Mouse (Mus musculus) G1E (cell line): ENCODE measurements around the gene Rragd. TPM values are rescaled to one million over a fixed set of nuclear protein-coding genes. Genes with fewer than 3 reads are reported as not detected.

Experiments
- ATAC-seq: 2 replicates; pipeline ENCODE4 v1.8.0; 2016; ENCODE audit warnings: mild to moderate bottlenecking; ENCODE audit not compliant: insufficient number of reproducible peaks, poor library complexity, low FRiP score, severe bottlenecking; ENCODE audit errors: extremely low read depth
- DNase-seq: peaks from one replicate; pipeline ENCODE4 v3.0.0; 2012; ENCODE audit warnings: low spot score
- H3K27me3 ChIP-seq: 2 replicates; pipeline ENCODE4 v1.6.1; 2012; ENCODE audit warnings: mild to moderate bottlenecking, low read length, inconsistent platforms; ENCODE audit not compliant: insufficient read depth
- H3K36me3 ChIP-seq: replicated peaks from 2 replicates; pipeline ENCODE3; 2012; ENCODE audit warnings: mild to moderate bottlenecking, inconsistent platforms
- H3K4me1 ChIP-seq: 2 replicates; pipeline ENCODE4 v1.6.1; 2012; ENCODE audit warnings: low read depth, low read length, inconsistent platforms, mixed read lengths; ENCODE audit not compliant: insufficient read depth
- H3K4me3 ChIP-seq: 2 replicates; pipeline ENCODE4 v1.5.1; 2012; ENCODE audit warnings: low read depth, mild to moderate bottlenecking, inconsistent platforms, low read length, moderate library complexity, mixed read lengths
- H3K9me3 ChIP-seq: replicated peaks from 2 replicates; pipeline ENCODE4 v1.6.1; 2012; ENCODE audit warnings: inconsistent platforms
- CTCF ChIP-seq: IDR thresholded peaks from 2 replicates; pipeline ENCODE4 v1.5.1; 2012; ENCODE audit warnings: low read depth, low read length, inconsistent platforms, mixed read lengths
- GATA1 ChIP-seq: IDR thresholded peaks from 2 replicates; pipeline ENCODE4 v1.6.1; 2012; ENCODE audit warnings: borderline replicate concordance, low read length, inconsistent platforms, mixed read lengths
- GATA2 ChIP-seq: IDR thresholded peaks from 2 replicates; pipeline ENCODE4 v1.6.1; 2012; ENCODE audit warnings: low read depth, low read length, inconsistent platforms, borderline replicate concordance
- POLR2AphosphoS5 ChIP-seq: IDR thresholded peaks from 2 replicates; pipeline ENCODE4 v1.6.1; 2012; ENCODE audit warnings: low read depth, low read length, inconsistent platforms; ENCODE audit not compliant: insufficient replicate concordance
- TAL1 ChIP-seq: conservative IDR thresholded peaks from 2 replicates; pipeline ENCODE4 v1.6.1; 2012; ENCODE audit warnings: low read depth, low read length, inconsistent platforms, mixed read lengths
- polyA plus RNA-seq: library from polyadenylated mRNA; stranded (reverse); fragments of >175 nt; gene quantifications from 2 replicates; pipeline ENCODE4 v1.2.3, GENCODE M21; 2012
- total RNA-seq, 2 experiments: library from RNA; stranded (forward) in 1 of 2; stranded (reverse) in 1 of 2; fragments of 200-1000 nt in 1 of 2; fragments of >200 nt in 1 of 2; fragmentation: Nextera tagmentation in 1 of 2; gene quantifications; 2 replicates each; pipeline ENCODE4 v1.2.3; 2014 to 2017

Rragd gene
- total and polyA plus RNA-seq, 3 experiments: 0.49 to 44.3 (median 6.9) TPM

DNA sequence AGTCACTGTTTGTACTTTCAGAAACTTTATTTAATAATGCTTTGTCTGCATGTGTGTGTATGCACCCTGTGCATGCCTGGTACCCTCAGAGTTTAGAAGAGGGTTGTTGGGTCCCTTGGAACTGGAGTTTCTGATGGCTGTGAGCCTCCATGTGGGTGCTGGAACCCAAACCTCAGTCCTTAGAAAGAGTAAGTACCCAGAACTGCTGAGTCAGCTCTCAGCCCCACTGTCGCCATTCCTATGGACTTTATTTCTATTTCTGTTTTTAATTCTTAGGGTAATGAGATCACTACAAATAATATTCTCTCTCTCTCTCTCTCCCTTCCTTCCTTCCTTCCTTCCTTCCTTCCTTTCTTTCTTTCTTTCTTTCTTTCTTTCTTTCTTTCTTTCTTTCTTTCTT is 27.2 kb downstream of the Rragd start:
- no peak for TF ChIP-seq GATA1
- TF ChIP-seq CTCF: no peak
- no peak for TF ChIP-seq TAL1
- no peak for TF ChIP-seq POLR2AphosphoS5
- TF ChIP-seq GATA2: no peak
- DNase-seq (no peak), ATAC-seq (no peak)
- H3K27me3 ChIP-seq: no peaks in the 10 kb centered on the region; the same call in 1 of the 2 replicates
- H3K9me3 ChIP-seq: no peaks in the 10 kb centered on the region
- no peaks in the 10 kb centered on the region for H3K4me1 ChIP-seq
- no peaks in the 10 kb centered on the region for H3K36me3 ChIP-seq
- H3K4me3 ChIP-seq: no peak overlapping the region

DNA sequence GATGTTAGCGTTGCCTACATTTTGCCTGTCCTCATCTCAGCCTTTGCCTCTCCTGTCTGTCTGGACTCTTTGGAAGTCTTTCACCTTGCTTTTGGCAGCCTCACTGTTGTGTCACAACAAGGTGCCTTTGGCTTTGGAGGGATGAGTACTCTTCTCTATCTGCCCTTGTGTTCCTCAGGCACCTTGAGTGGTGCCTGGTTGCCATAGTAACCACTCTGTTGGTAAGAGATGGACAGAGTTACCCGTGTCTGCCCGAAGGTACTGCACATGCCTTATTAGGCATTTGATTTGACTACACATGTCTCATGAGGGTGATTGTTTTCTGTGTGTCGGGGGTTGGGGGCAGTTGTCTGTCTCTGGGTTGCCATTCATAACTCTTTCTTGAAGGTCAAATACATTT is 29.6 kb downstream of the Rragd start:
- TF ChIP-seq TAL1: no peak
- no peak for TF ChIP-seq CTCF
- no peak for TF ChIP-seq GATA1
- TF ChIP-seq GATA2: no peak
- no peak for TF ChIP-seq POLR2AphosphoS5

DNA sequence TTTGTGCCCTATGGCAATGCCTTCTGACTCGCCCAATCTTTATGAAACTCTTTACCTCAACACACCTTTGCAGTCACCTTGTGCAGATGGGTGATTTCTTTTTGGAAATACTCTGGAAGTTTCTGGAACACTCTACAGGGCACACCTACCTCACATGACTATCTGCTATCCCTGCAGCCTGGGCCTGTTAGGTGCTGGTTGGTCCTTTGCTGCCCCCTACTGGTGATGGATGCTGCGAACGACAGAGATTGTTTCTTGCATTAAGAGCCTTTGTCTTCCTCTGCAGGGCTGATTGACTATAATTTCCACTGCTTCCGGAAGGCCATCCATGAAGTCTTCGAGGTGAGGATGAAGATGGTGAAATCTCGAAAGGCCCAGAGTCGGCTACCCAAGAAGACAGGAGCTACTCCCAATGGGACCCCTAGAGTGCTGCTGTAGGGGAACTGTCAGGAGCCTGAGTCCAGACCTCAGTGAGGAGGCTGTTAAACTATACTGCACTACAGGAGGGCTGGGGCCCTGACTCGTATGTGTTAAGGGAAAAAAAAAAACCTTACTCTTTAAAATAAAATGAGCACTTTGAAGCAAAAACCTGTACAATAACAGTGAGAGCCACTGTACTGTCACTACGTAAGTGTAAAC is 35.6 kb downstream of the Rragd start:
- TF ChIP-seq POLR2AphosphoS5 (no peak), CTCF (peak; percentile 80)
- H3K27me3 ChIP-seq: no peaks in the 10 kb centered on the region
- peak; percentile 45; the same call in 1 of the 2 replicates for ATAC-seq
- H3K9me3 ChIP-seq: no peaks in the 10 kb centered on the region
- no peak overlapping the region for H3K4me3 ChIP-seq
- H3K36me3 ChIP-seq: no peaks in the 10 kb centered on the region
- DNase-seq: peak; percentile 38
- H3K4me1 ChIP-seq: no peaks in the 10 kb centered on the region

More for the DNA sequence above, 29.6 kb downstream of the Rragd start:
- Histone ChIP-seq H3K36me3 (no peaks in the 10 kb centered on the region), H3K27me3 (no peaks in the 10 kb centered on the region; the same call in 1 of the 2 replicates), H3K4me1 (no peaks in the 10 kb centered on the region), H3K4me3 (no peak overlapping the region), H3K9me3 (no peaks in the 10 kb centered on the region)
- no peak for DNase-seq
- ATAC-seq: no peak

DNA sequence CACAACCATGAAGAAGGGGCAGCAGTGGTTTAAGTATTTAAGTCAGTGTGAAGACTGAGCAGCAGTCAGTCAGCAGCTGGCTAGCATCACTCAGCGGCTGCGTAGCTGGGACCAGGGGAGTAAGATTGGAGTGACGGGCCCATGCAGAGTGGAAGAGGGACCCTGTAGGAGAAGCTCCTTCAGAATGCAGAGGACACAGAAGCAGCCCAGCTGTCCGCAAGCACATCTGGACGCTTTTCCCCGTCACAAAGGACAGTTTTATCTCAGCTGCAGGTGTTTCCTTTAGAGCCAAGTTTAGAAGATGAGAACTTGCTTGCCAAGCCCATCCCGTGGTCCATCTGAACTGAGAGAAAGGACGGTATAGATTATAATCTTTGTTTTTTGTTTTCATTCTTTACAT is 41.6 kb downstream of the Rragd start:
- no peak for TF ChIP-seq POLR2AphosphoS5
- no peak for TF ChIP-seq GATA1
- no peak for TF ChIP-seq GATA2
- TF ChIP-seq TAL1: no peak
- TF ChIP-seq CTCF: no peak
- H3K36me3 ChIP-seq: peaks cover 34% of the 10 kb centered on the region
- no peak overlapping the region for H3K4me3 ChIP-seq
- ATAC-seq: no peak
- no peaks in the 10 kb centered on the region for H3K9me3 ChIP-seq
- H3K27me3 ChIP-seq: no peaks in the 10 kb centered on the region
- no peaks in the 10 kb centered on the region; the same call in 1 of the 2 replicates for H3K4me1 ChIP-seq
- no peak for DNase-seq

DNA sequence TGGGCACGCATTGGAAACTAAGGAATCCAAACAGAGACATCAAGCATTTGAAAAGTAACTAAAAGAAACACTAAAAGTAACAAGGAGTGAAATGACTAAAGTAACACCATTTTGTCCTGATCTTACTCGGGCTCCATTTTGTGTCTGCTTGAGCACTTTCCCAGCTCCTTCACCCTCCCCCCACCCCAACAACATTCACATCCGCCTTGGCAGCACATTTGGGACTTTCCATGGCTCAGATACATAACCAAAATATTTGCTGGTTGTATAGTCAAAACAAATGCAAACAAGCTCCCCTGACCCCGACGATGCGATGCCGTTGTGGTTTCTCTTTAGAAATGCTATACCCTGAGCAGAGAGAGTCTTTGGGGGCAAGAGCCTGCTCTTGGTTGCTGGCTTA is 46.3 kb downstream of the Rragd start:
- TF ChIP-seq GATA2 (no peak), POLR2AphosphoS5 (no peak)
- no peak overlapping the region for H3K4me3 ChIP-seq

DNA sequence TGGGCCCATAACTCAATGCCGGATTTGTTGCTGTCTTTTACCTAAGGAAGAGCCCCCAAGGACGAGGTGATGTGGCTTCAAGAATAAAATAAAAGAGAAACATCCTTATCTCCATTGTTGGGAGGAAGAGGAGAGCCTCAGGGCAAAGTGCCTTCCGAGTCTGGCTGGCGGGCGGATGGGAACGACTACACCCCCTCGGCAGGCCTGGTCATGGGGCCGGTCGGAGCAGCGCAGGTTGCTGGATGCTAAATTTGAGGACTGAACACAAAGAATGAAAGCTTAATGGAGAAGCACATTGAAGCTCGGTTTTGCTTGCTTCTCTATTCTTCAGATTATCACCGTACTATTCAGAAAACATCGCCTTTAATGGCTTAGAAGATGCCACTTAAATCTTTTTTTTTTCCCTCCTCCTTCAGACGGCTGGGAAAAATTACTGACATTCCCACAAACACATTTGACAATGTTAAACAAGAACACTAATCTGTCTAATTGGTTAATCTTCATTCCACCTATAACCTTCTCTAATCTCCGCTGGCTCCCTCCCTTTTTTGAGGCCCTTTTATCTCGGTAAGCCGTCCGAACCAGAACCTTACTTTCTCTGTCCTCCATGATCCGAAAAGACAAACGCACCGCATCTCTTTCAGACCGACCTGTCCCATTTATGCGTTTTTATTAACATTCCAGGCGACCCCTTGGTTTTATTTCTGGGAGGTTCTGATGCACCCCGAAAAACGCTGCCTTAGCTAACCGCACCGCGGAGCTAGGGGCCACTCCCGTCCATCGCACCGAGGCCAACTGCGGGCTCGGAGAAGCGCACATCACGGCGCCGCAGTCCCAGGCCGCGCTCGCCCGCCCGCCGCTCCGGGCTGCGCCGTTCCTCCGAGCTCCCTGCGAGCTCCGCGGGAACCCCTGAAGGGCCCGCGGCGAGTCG is 47.7 kb downstream of the Rragd start:
- H3K27me3 ChIP-seq: no peaks in the 10 kb centered on the region
- ATAC-seq (no peak), DNase-seq (peak; percentile 18)
- H3K4me1 ChIP-seq: peaks cover 24% of the 10 kb centered on the region
- no peak for TF ChIP-seq CTCF
- TF ChIP-seq GATA2: no peak
- no peak for TF ChIP-seq GATA1
- no peak for TF ChIP-seq TAL1
- no peak for TF ChIP-seq POLR2AphosphoS5
- H3K9me3 ChIP-seq: no peaks in the 10 kb centered on the region
- peaks cover 39% of the 10 kb centered on the region for H3K36me3 ChIP-seq
- peak overlapping the region; percentile 95 for H3K4me3 ChIP-seq

More for the DNA sequence above, 46.3 kb downstream of the Rragd start:
- Histone ChIP-seq H3K27me3 (no peaks in the 10 kb centered on the region), H3K9me3 (no peaks in the 10 kb centered on the region), H3K36me3 (peaks cover 37% of the 10 kb centered on the region), H3K4me1 (peaks cover 22% of the 10 kb centered on the region)
- ATAC-seq: no peak
- no peak for DNase-seq
